Mouse (Mus musculus) kidney, postnatal 10 days (tissue): Measurements from ENCODE around the gene Tubd1.
A peak's percentile ranks its signal among the peaks of the same experiment; 100 is the strongest.

Source experiments
- DNase-seq: peaks from one replicate; pipeline ENCODE4 v3.0.0; 2021; ENCODE audit warnings: mixed read lengths

Tubd1 gene

DNA sequence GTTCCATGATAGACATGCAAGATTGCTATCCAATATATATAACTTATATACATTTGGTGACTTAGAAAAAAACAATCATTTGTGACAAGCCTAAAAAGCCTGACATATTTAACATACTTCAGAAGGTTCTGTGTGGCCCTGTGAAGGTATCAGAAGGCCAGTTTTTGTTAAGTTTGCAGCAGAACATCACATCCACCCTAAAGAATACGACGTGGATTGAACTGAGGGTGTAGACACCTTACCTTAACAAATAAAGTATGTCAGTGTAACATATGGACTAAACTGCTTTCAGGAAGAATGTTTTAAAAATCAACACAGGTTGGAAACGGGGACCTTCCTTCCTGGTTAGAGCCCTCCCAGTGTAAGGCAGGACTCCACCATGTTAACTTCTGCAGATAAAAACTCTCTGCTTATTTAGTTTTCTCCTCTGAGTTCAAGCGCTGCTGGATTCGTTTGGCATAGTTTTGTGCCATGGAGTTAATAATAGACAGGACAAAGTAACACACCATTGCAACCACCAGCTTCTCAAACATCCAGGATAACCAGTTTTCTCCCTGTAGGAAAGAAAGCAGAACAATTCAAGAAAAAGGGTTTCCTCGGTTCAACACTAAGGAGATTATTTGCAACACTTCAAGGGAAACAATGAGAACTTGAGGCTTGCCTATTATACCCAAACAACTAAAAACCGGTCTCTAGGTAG is 40.3 kb downstream of the Tubd1 start:
- DNase-seq, result no peak

DNA sequence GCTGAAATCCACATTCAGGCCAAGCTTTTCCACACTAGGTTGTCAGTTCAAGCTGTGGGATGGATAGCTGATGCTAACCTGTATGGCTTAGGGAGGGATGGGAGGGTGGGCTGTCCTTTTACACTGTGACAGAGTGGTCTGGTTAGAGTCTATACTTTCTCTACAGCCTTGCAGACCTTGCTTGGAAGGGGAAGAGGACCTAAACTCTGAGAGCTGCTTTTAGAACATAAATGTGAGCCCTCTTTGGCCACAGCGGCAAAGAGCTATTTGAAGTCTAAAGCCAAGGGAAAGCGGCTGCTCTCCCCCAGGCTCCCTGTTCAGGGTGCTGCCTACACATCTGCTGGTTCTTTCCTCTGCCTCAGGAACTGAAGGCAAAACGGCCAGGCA is 40.8 kb downstream of the Tubd1 start:
- peak; percentile 39 for DNase-seq

DNA sequence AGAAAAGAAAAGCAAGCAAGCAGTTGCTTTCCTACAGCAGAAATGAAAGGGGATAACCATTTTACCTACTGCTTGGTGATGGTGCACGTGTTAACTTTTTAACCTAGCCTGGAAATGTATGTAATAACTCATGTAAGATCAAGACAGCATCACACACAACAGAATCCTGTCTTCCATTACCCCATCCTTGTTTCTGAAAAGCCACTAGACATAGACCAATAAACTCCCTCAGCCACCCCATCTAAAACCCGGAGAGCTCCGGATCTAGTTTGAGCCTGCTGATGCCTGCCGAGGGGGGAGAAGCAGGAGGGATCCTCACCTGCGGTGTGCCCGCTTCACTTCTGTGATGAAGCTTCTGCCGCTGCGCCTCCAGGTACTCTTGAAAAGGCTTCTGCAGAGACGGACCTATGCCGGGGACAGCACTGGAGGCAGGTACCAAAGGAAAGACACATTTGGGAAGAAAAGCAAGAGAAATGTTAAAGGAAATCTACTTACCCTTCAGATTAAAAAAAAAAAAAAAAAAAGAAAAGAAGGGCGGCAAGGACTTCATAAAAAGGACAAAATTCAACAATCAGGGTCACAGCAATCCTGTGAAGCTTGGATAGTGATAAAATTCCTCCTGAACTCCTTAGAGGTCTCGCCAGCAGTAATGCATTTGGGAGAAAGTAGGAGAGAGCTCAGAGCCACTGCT is 41.5 kb downstream of the Tubd1 start:
- peak; percentile 46 for DNase-seq

DNA sequence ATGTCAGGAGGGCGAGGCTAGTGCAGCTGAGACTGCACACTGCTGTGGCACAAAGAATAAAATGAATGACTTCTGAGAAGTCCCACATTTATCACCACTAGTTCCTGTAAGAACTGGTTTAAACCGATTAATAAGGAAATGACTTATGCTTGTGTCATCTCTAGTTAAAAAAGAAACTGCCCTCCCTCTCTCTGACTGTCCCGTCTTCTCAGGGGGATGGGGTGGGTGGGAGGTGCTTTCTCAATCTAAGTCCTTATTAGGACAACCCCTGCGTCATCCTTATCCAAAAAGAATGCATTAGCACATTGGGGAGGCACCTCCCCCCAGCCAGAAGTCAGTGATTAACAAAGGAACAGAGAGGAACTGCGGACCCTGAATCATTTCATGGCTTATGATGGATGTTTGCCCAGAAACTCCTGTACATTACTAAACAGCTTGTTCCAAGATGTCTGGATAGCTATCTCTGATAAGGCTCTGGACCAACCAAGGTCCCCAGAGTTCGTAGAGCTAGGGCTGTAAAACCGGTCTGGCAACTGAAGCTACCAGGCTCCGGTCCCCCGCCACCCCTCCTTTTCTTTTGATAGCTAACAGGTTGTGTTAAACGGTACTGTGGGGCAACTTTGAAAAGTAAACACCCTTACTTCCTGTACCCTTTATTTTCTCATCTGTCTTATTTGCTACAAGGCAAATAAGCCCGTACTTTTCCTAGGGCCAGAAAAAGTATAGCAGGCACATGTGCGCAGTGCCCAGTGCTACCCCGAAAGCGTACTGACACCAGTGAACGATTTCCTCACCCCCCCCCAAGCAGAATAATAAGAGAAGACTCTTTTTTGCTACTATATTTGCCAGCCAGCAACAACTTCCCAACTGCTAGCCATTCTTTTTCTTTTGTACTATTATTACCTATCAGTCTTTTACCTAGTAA is 42.3 kb downstream of the Tubd1 start:
- DNase-seq, result peak; percentile 82

DNA sequence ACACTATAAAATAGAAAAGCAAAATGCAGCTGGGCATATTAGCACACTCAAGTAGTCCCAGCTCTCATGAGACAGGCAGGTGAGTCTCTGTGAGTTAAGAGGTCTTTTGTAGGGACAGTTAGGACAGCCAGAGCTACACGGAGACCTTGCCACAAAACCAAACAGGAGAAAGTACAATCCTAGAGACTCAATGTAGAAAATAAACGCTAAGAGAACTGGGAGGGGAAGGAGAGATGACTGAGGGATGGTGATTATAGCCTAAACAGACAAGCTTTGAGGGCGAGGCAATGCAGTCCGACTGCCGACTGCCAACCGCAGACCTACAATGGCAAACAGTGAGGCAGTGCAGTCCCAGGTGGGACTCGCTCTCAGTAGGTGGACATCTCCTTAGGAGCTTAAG is 43.0 kb downstream of the Tubd1 start:
- DNase-seq, result no peak

DNA sequence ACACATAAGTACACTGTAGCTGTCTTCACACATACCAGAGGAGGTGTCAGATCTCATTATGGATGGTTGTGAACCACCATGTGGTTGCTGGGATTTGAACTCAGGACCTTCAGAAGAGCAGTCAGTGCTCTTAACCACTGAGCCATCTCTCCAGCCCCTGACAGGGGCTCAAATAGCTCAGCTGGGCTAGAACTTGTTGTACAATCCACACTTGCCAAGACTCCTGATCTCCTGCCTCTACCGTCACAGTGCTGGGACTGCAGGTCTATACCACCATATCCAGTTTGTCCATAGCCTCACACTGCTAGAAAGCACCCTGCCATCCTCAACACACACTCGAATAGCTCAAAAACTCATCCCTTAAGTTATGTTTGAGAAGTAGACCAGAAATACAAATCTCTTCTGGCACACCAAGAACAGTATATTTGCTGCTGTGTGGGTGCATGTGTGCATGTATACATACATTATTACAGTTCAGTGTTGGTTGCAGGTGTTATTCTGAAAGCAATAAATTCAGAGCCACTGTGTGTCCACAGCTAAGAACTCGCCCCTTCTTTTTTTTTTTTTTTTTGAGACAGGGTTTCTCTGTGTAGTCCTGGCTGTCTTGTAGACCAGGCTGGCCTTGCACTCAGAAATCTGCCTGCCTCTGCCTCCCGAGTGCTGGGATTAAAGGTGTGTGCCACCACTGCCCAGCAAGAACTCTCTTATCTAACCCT is 44.0 kb downstream of the Tubd1 start:
- no peak for DNase-seq

DNA sequence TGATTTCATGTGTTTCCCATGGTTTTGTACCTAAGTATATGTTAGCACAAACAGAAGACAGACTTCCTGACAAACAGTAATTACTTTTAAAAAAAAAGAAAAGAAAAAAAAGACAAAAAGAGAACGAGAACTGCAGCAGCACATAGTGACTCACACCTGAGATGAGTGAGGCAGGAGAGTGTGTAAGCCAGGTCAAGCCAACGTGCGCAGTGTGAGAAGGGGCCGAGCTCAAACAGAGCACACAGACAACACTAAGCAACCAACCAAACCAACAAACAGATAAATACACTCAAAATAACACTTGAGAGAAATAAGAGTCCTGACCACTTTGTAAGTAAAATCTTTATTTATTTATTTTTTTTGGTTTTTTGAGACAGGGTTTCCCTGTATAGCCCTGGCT is 45.3 kb downstream of the Tubd1 start:
- no peak for DNase-seq

DNA sequence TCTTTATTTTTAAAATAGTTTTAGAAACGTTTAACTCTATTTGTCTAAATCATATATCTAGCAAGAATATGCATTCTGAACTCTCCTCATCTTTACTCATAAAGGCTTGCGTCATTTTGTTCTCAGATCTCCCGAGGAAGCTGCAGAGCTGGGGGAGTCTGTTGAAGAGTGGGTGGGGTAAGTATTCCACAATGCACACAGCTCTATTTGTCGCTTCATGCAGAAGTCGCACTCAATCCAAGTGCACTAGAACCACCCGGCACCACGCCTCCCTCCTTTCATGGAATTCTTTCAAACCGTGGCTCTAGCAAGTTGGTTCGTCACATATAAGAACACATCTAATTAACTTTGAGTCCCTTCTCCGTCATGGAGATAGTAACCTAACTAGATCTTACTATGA is 45.8 kb downstream of the Tubd1 start:
- DNase-seq, result no peak

DNA sequence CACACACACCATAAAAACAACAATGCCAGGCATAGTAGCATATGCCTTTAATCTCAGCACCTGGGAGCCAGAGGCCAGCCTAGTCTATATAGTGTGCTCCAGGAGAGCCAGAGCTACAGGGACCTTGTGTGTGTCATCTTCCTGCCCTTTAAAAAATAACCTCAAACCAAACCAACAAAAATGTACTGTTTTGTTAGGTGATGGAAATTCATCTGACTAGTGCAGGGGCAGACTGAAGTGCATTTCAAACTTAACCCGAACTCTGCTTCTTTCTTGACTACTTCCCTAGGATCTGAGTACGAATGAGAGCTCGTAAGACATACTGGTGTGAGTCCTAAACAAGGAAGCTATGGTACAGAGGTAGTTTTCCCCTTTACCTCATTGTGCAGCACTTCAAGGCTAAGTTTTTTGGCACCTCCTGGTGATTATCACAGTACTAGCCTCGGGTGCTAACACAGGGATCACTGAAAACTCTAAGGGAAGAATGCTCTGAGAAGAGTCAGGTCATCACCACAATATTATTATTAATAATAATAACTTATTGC is 46.6 kb downstream of the Tubd1 start:
- no peak for DNase-seq

DNA sequence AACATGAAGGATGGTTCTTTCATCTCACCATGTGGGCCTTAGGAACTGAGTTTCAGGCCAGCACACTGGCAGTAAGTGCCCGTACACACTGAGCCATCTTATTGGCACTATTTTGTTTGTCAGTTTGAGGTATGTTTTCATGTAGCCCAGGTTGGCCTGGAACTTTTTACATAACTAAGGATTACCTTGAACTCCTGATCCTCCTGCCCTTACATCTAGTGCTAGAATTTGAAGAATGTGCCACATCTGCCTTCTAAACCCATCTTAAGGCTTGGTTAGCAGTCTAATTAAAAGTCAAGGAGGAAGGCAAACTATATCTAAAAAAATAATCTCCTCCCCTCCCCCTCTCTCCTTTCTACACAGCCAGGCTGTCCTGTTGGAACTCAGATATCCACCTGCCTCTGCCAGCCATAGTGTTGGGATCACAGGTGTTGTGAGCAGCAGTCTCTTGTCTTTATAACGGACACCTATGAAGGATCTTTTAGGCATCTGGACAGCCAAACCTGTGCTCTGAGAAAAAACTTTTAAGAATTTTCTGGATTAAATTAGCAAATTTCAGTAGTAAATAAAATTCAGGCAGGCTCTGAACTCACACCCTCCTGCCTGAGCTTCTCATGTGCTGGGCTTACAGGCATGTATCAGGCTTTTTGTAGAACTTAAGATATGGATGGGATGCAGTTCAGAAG is 47.3 kb downstream of the Tubd1 start:
- no peak for DNase-seq

DNA sequence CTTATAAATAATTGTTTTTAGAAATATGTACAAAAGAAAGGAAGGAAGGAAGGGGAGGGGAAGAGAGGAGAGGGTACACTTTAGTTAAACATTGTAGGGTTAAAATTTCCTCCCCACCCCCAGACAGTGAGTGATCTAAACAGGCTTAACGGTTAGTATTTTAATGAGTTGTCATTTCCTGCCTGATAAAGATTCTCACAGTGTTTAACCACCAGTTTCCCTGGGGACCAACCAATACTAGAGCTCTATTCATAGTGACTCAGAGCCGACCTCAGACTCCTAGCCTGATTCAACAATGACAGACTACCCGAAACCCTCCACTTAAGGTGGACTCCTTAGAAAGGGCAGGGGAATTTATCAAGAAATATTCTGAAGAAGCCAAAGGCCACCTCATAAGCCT is 48.2 kb downstream of the Tubd1 start:
- no peak for DNase-seq

DNA sequence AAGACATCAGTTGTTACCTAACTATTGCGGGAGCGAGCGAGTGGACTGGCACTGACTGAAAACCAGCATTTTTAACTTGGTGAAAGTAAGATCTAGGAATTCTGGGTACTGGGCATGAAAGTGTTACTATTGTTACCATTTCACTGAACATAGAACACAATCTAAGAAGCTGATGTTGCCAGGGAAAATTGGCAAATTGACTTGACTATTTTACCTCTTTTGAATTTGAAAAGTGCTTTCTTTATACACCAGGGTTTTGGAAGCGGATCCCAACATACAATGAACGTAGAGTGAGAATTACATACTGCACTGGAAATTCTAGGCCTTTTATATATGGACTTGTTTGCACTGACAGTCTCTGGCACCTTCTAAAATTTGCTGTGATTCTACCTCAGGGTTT is 48.7 kb downstream of the Tubd1 start:
- no peak for DNase-seq

DNA sequence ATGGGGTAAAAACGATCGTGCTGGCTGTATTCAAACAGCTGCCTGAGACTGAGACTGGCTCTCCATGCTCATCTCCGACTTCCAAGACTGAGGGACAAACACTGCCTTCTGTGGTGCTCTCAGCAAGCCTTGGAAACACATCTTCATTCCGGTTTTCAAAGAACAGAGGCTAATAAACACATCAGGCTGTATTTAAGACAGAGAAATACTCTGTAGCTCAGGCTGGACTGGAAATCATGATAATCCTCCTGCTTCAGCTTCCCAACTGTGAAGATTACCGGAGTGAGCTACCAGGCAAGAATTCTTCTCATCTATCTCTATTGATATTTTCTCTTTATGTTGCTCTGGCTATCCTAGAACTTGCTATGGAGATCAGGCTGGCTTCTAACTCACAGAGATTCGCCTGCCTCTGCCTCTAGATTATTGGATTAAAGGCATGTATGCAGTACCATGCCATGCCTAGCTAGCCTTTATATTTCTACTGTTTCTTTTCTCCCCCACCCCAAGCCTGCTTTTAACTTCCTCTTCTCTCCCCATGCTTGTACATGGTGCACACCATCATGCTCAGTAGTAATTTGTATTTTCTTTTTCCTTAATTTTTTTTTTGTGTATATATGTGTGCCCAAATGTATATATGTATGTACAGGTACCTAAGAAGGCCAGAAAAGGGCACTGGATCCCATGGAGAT is 49.5 kb downstream of the Tubd1 start:
- DNase-seq, result no peak

DNA sequence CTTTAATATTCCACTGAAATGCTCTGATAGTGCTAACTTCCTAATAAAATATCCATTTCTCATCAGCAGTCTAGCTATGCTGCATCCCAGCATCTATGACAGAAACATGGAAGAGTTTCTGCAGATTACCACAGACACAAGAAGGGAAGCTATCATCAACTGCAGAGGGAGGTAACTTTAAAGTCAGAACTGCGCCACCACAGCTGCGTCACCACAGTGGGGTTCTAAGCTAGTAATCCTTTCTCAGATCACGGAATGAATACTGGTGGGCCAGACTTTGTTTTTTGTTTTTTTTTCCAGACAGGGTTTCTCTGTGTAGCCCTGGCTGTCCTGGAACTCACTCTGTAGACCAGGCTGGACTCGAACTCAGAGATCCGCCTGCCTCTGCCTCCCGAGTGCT is 50.6 kb downstream of the Tubd1 start:
- DNase-seq, result no peak

DNA sequence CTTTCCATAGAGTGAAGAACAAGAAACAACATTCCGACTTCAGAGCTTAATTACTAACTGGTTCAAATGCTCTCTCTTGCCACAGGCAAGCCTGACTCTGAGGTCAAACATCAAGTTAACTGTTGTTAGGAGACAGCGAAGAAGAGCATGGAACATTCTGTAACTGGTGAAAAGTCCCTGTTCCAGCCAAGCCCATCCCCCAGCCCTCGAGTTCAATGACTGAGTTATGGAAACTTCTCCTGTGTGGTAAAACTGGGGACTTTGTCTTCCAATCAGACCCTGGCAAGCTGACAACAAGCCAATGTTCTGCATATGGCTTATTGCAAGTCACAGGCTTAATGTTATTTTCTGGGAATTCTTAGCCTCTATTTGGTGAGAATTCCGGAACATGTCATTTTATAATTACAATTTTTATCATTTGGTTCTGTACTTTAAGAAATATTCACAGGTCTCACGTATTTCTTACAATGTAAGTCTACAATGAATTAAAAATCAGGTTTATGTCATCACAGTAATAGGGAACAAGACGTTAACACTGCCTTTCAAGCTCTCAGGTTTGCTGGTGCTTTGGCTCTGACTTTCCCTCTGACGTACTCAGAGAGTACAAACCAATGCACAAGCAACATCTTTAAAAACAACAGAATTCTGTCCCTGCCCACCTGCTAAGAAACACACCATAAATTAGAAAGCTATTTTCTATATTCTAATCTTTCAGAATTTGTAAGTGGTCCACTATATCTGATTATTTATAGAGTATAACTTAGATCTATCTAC is 51.6 kb downstream of the Tubd1 start:
- peak; percentile 73 for DNase-seq

DNA sequence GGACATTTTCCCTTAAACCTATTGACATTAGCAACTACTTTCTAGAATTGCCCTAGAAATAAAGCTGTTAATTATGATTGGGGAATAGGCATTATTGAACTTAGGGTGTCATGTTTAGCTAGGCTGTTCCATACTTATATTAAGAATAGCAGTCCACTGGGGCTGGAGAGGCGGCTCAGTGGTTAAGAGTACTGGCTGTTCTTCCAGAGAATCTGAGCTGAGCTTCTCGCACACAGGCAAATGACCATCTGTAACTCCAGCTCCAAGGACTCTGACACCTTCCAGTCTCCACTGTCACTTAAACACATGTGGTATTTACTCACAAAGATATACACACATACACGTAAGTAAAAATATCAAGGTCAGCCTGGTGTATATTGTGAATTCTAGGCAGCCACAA is 52.2 kb downstream of the Tubd1 start:
- DNase-seq, result no peak

DNA sequence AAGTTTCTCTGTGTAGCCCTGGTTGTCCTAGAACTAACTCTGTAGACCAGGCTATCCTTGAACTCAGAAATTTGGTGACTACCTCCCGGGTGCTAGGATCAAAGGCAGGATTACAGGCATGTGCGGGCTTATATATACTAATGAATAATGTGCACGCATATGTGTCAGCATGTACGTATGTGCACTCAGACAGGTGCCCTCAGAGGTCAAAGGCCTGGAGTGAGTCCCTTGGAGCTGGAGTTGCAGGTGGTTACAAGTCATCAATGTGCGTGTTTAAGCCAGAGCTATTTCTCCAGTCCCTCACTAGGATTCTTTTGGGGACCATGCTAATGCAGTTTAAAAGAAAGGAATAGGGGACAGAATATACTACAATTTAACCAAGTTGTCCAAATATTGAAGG is 53.4 kb downstream of the Tubd1 start:
- DNase-seq, result no peak

DNA sequence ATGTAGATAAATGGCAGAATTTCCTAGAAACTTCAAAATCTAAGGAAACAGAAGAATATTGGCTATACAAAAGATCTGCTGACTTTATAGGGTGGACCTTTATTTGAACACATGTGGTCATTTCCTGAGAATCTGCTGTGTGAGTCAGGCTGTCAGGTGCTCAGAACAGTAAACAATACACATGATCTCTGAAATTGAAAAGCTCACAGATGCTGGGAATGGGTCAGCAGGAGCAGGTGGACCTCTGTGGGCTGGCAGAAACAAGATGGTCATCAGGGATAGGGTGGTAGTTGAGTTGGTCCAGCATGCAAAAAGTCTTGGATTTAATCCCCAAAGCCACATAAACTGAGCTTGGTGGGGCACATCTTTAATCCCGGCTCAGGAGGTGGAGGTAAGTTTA is 53.8 kb downstream of the Tubd1 start:
- no peak for DNase-seq

DNA sequence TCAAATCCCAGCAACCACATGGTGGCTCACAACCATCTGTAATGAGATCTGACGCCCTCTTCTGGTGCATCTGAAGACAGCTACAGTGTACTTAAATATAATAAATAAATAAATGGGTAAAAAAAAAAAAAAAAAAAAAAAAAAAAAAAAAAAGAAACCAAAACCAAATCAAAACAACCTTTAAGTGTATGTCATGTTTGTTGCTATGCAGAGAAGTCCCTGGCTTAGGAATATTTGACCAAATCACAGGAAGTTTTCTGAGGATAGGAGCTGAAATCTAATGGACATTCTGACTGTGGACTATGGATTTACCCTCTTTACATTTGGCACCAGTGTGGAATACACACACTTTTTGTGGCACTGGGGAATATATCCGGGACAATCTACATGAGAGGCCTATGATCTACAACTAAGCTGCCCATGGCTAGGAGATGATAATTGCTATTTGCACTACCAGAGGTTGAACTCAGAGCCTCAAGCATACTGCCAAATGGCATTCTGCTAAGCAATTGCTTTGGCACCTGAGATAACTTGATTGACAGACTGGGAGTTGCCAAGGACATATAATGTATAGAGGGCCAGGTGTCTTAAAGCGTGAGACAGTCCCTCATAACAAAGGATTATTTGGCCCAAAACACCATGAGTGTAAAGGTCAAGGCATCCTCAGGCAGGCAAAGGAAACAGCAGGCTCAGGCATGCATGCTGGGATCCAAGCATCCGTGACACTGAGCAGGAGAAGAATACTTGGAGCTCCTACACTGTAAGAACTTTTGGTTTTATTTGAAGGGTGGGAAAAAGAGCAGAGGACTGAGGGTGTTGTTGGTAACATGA is 54.8 kb downstream of the Tubd1 start:
- DNase-seq, result no peak

DNA sequence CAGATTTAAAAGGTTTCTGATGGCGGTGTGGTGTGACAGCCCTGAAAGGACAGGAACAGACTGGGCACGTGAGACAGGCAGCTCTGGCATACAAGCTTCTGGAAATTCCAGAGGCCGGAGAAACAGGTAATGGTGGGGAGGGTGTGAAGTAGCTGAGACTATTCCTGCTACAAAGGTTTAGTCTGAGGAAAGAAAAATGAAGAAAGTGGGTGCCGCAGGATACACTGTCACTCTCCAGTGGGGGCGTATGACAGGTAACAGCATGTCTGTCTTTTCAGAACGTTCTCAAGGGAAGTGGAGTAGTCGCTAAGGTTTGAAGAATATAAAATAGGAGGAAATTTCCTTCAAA is 55.4 kb downstream of the Tubd1 start:
- DNase-seq, result no peak
